Mouse (Mus musculus) heart, embryonic 12.5 days (tissue): ENCODE data around the gene Bach2. TPM values are rescaled to one million over a fixed set of nuclear protein-coding genes. Genes with fewer than 3 reads are reported as not detected.

ENCODE experiments used
- ATAC-seq: fragments of 200-750 bp; cut with Nextera tagmentation; 2 replicates; pipeline ENCODE4 v1.8.0; 2017; ENCODE audit warnings: moderate TSS enrichment, moderate library complexity; ENCODE audit not compliant: insufficient number of reproducible peaks, low FRiP score
- H3K27ac ChIP-seq: fragments of 300-500 bp; sonication (generic); 2 replicates; pipeline ENCODE4 v1.5.1; 2016; ENCODE audit warnings: mild to moderate bottlenecking, moderate library complexity; ENCODE audit not compliant: poor library complexity, severe bottlenecking
- H3K27me3 ChIP-seq: fragments of 300-500 bp; sonication (generic); replicated peaks from 2 replicates; pipeline ENCODE4 v1.6.1; 2016; ENCODE audit warnings: mild to moderate bottlenecking, moderate library complexity
- H3K36me3 ChIP-seq: fragments of 300-500 bp; sonication (generic); 2 replicates; pipeline ENCODE4 v1.6.1; 2016; ENCODE audit warnings: mild to moderate bottlenecking, moderate library complexity
- H3K4me1 ChIP-seq: fragments of 300-500 bp; sonication (generic); replicated peaks from 2 replicates; pipeline ENCODE4 v1.6.1; 2016; ENCODE audit warnings: mild to moderate bottlenecking
- H3K4me2 ChIP-seq: fragments of 300-500 bp; sonication (generic); 2 replicates; pipeline ENCODE4 v1.6.1; 2016; ENCODE audit warnings: mild to moderate bottlenecking, moderate library complexity
- H3K4me3 ChIP-seq: fragments of 300-500 bp; sonication (generic); 2 replicates; pipeline ENCODE4 v1.5.1; 2016; ENCODE audit warnings: mild to moderate bottlenecking
- H3K9ac ChIP-seq: fragments of 300-500 bp; sonication (generic); 2 replicates; pipeline ENCODE4 v1.6.1; 2016; ENCODE audit warnings: mild to moderate bottlenecking, moderate library complexity
- H3K9me3 ChIP-seq: fragments of 300-500 bp; sonication (generic); replicated peaks from 2 replicates; pipeline ENCODE4 v1.6.1; 2016; ENCODE audit warnings: mild to moderate bottlenecking, moderate library complexity
- WGBS: fragments of 180-500 bp; shearing (Covaris S2); methylation state at CpG from one replicate; pipeline ENCODE4 v1.1.7; 2016; 5-methylcytosine and 5-hydroxymethylcytosine counted together
- polyA plus RNA-seq: library from polyadenylated mRNA; unstranded; fragments of >200 nt; fragmentation: Nextera tagmentation; extraction: Ambion mirVana; gene quantifications from 2 replicates; pipeline ENCODE4 v1.2.1, GENCODE M21; 2016

Bach2 gene
- polyA plus RNA-seq, 1 experiment from 2014 or later = 7.0 TPM

- H3K4me1 ChIP-seq = peaks cover 41% of the 10 kb centered on the region
- H3K4me2 ChIP-seq = peak overlapping the region; percentile 62
- H3K9me3 ChIP-seq = no peaks in the 10 kb centered on the region
- peak overlapping the region; percentile 5; the same call in 1 of the 2 replicates for H3K4me3 ChIP-seq
- no peaks in the 10 kb centered on the region for H3K36me3 ChIP-seq
- no peak; the same call in 1 of the 2 replicates for ATAC-seq
- no peaks in the 10 kb centered on the region for H3K27me3 ChIP-seq
- H3K9ac ChIP-seq = peak overlapping the region; percentile 47
- WGBS = 28% methylated on average over 7 of the region's 7 CpGs
- peak overlapping the region; percentile 80 for H3K27ac ChIP-seq
Measured at GRCm38 (mm10) chr4:32430981-32431380, 192.4 kb downstream of the Bach2 start.

- no peak overlapping the region for H3K27ac ChIP-seq
- 48% methylated on average over 10 of the region's 10 CpGs for WGBS
- peaks cover 35% of the 10 kb centered on the region for H3K4me1 ChIP-seq
- H3K9ac ChIP-seq = no peak overlapping the region
- no peak for ATAC-seq
- H3K4me3 ChIP-seq = no peak overlapping the region
- H3K9me3 ChIP-seq = no peaks in the 10 kb centered on the region
- no peaks in the 10 kb centered on the region for H3K27me3 ChIP-seq
- no peak overlapping the region for H3K4me2 ChIP-seq
- H3K36me3 ChIP-seq = no peaks in the 10 kb centered on the region
Measured at GRCm38 (mm10) chr4:32432271-32432781, 193.7 kb downstream of the Bach2 start.

GRCm38 (mm10) chr4:32432945-32433344, 194.3 kb downstream of the Bach2 start:
- 72% methylated on average over 6 of the region's 6 CpGs for WGBS
- Histone ChIP-seq H3K27me3 (no peaks in the 10 kb centered on the region), H3K4me2 (no peak overlapping the region), H3K27ac (no peak overlapping the region), H3K36me3 (no peaks in the 10 kb centered on the region), H3K9ac (no peak overlapping the region), H3K4me3 (no peak overlapping the region), H3K4me1 (peaks cover 35% of the 10 kb centered on the region), H3K9me3 (no peaks in the 10 kb centered on the region)
- ATAC-seq = no peak

GRCm38 (mm10) chr4:32434612-32435011, 196.0 kb downstream of the Bach2 start:
- ATAC-seq = no peak
- no peaks in the 10 kb centered on the region for H3K36me3 ChIP-seq
- H3K27me3 ChIP-seq = no peaks in the 10 kb centered on the region
- H3K4me2 ChIP-seq = no peak overlapping the region
- H3K4me3 ChIP-seq = no peak overlapping the region
- 72% methylated on average over 1 of the region's 1 CpGs for WGBS
- no peak overlapping the region for H3K9ac ChIP-seq
- H3K4me1 ChIP-seq = peaks cover 35% of the 10 kb centered on the region
- no peak overlapping the region for H3K27ac ChIP-seq
- H3K9me3 ChIP-seq = no peaks in the 10 kb centered on the region

- Histone ChIP-seq H3K9ac (no peak overlapping the region; the same call in 1 of the 2 replicates), H3K27me3 (no peaks in the 10 kb centered on the region), H3K36me3 (no peaks in the 10 kb centered on the region; the same call in 1 of the 2 replicates), H3K9me3 (no peaks in the 10 kb centered on the region), H3K4me3 (no peak overlapping the region), H3K4me2 (no peak overlapping the region), H3K27ac (no peak overlapping the region), H3K4me1 (peaks cover 16% of the 10 kb centered on the region)
- 66% methylated on average over 11 of the region's 11 CpGs for WGBS
- 0 out of 2 replicates have a peak, but pooled peaks have one; percentile 29 for ATAC-seq
Measured at GRCm38 (mm10) chr4:32439974-32440739, 201.6 kb downstream of the Bach2 start.

GRCm38 (mm10) chr4:32440740-32441072, 202.1 kb downstream of the Bach2 start:
- H3K27ac ChIP-seq = no peak overlapping the region
- H3K9me3 ChIP-seq = no peaks in the 10 kb centered on the region
- H3K9ac ChIP-seq = no peak overlapping the region; the same call in 1 of the 2 replicates
- no peak for ATAC-seq
- no peaks in the 10 kb centered on the region for H3K27me3 ChIP-seq
- 66% methylated on average over 6 of the region's 6 CpGs for WGBS
- H3K36me3 ChIP-seq = no peaks in the 10 kb centered on the region; the same call in 1 of the 2 replicates
- no peak overlapping the region for H3K4me3 ChIP-seq
- H3K4me2 ChIP-seq = no peak overlapping the region
- H3K4me1 ChIP-seq = peaks cover 16% of the 10 kb centered on the region

GRCm38 (mm10) chr4:32444671-32445196, 206.1 kb downstream of the Bach2 start:
- H3K4me3 ChIP-seq = no peak overlapping the region
- H3K4me2 ChIP-seq = no peak overlapping the region
- no peaks in the 10 kb centered on the region; the same call in 1 of the 2 replicates for H3K36me3 ChIP-seq
- no peak for ATAC-seq
- no peaks in the 10 kb centered on the region for H3K9me3 ChIP-seq
- no peak overlapping the region for H3K9ac ChIP-seq
- H3K4me1 ChIP-seq = peaks cover 13% of the 10 kb centered on the region
- H3K27me3 ChIP-seq = no peaks in the 10 kb centered on the region
- H3K27ac ChIP-seq = no peak overlapping the region
- WGBS = 90% methylated on average over 1 of the region's 1 CpGs

- no peak for ATAC-seq
- H3K9ac ChIP-seq = no peak overlapping the region
- no peaks in the 10 kb centered on the region for H3K36me3 ChIP-seq
- no peaks in the 10 kb centered on the region for H3K9me3 ChIP-seq
- no peak overlapping the region for H3K4me2 ChIP-seq
- no peak overlapping the region for H3K4me3 ChIP-seq
- H3K4me1 ChIP-seq = no peaks in the 10 kb centered on the region
- no peaks in the 10 kb centered on the region for H3K27me3 ChIP-seq
- no peak overlapping the region for H3K27ac ChIP-seq
- 82% methylated on average over 3 of the region's 3 CpGs for WGBS
Measured at GRCm38 (mm10) chr4:32447850-32448249, 209.2 kb downstream of the Bach2 start.

DNA sequence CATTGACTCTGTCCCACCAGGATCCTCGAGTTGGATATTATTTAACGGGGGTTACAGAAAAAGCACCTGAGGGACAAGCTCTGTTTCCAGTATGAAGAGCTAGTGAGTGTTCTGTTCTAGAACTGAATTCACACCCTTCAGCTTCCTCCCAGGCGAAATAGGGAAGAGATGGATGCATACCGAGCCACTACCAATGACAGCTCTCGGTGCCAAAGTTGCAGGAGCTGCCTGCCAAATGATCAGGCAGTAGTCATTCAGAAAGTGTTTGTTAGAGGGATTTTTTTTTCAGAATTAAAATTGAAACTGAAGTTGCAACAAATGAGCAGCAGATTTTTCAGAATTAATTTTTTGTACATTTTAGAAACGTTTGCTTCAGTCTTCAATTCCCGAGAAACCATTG, 223.4 kb downstream of the Bach2 start:
- Histone ChIP-seq H3K4me2 (no peak overlapping the region), H3K27ac (no peak overlapping the region), H3K4me3 (no peak overlapping the region), H3K36me3 (no peaks in the 10 kb centered on the region), H3K27me3 (no peaks in the 10 kb centered on the region), H3K9ac (no peak overlapping the region), H3K4me1 (peaks cover 14% of the 10 kb centered on the region), H3K9me3 (no peaks in the 10 kb centered on the region)
- ATAC-seq = no peak
- WGBS = 73% methylated on average over 7 of the region's 7 CpGs

- H3K4me1 ChIP-seq = peaks cover 14% of the 10 kb centered on the region
- no peak for ATAC-seq
- H3K36me3 ChIP-seq = no peaks in the 10 kb centered on the region
- no peak overlapping the region for H3K4me2 ChIP-seq
- H3K27ac ChIP-seq = no peak overlapping the region
- H3K4me3 ChIP-seq = no peak overlapping the region
- H3K27me3 ChIP-seq = no peaks in the 10 kb centered on the region
- 77% methylated on average over 6 of the region's 6 CpGs for WGBS
- H3K9ac ChIP-seq = no peak overlapping the region
- no peaks in the 10 kb centered on the region for H3K9me3 ChIP-seq
Measured at GRCm38 (mm10) chr4:32463065-32463464, 224.5 kb downstream of the Bach2 start.

- 65% methylated on average over 6 of the region's 6 CpGs for WGBS
- no peak overlapping the region for H3K9ac ChIP-seq
- H3K4me3 ChIP-seq = no peak overlapping the region
- no peak overlapping the region for H3K4me2 ChIP-seq
- ATAC-seq = no peak
- H3K36me3 ChIP-seq = peaks cover 2% of the 10 kb centered on the region
- H3K9me3 ChIP-seq = peaks cover 2% of the 10 kb centered on the region; the same call in 1 of the 2 replicates
- H3K27ac ChIP-seq = no peak overlapping the region
- no peaks in the 10 kb centered on the region for H3K27me3 ChIP-seq
- peaks cover 14% of the 10 kb centered on the region for H3K4me1 ChIP-seq
Measured at GRCm38 (mm10) chr4:32464540-32464939, 225.9 kb downstream of the Bach2 start.
